Mouse (Mus musculus) CD4-positive, CD25-positive, alpha-beta regulatory T cell, adult 2 months (primary cell): ENCODE measurements around the gene Mta3.

Source experiments
- DNase-seq: peaks from one replicate; pipeline ENCODE4 v3.0.0-alpha.2; 2012; ENCODE audit warnings: low read depth, low spot score

The Mta3 gene

DNA sequence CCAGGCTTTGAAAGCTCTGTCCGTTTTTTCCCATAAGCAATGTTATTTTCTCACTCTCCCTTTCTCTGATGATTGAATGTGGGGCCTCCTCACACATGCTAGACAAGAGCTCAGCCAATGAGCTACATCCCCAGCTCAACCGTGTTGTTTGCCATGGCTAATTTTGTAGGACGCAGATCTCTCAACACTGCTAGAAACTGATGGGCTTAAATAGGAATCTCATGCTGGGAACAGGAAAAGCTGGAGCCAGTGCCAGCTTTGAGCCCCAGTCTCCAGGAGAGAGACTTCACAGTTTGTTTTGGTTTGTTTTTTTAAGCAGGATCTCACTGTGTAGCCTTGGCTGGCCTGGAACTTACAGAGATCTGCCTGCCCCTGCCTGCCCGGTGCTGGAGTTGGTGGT, 53.6 kb downstream of the Mta3 start:
- no peak for DNase-seq

DNA sequence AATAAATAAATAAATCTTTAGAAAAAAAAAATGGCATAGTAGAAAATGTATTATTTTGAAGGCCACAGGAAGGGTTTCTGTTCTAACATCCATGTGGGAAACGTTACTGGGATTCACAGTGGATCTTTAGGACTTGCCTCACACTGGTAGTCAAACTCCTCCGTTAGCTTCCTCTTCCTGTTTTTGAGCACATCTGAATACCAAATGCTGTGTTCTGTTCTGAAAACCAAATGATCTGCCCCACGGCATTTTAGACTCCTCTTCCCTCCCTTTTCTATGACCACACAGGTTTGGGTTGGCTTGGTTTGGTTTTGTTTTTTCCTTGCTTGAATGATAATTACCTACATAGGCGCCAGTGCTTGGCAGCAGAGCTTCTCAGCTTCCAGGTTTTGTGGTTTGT, 58.6 kb downstream of the Mta3 start:
- DNase-seq: no peak

DNA sequence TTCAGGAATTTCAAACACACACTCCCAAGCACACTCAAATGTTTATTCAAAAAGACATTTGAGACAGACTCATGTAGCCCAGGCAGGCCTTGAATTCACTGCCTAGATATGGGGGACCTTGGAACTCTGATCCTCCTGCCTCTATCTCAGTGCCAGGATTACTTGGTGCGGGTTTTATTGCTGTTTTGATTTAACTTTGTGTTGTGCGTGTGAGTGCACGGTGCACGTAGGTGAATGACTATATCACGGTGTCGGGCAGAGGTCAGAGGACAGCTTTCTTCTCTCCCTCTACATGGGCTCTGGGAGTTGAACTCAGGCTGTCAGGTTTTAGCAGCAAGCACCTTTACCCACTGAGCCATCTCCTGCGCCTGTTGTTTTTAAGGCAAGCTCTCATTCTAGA, 61.1 kb downstream of the Mta3 start:
- DNase-seq: no peak

DNA sequence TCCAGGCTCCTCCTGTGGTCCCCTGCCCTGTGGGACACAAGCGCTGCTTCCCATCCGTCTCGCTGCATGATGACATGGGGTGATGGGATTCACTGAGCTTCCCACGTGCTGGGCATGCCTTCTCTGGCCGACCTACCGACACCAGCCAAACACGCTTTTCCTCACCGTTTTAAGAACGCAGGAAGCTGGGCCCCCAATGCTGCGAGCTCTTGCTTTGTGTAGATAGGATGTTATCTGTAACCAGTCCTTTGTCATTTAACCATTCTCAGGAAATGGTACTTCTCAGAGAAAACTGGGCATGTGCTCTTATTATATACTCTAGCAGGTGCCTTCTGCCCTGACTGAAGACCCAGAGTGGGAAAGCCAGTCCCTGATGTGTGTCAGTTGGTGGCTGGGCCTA, 62.3 kb downstream of the Mta3 start:
- DNase-seq: no peak

DNA sequence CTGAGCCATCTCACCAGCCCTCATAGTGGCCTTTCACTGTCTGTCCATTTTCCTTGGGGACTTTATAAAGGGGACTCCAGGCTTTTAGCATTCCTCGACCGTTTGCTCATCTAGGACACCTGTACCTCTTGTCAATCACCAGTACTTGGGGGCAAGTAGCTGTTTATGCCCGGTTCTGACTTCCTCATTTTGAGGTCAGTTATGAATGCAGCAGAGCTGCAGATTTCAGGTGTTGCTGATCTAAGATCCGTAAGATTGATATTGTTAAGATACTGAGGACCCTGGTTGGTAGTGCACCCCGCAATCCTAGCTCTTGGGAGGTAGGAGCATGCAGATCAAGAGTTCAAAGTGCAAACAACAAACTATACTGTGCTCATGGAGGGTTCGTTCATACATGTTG, 64.4 kb downstream of the Mta3 start:
- DNase-seq: no peak

DNA sequence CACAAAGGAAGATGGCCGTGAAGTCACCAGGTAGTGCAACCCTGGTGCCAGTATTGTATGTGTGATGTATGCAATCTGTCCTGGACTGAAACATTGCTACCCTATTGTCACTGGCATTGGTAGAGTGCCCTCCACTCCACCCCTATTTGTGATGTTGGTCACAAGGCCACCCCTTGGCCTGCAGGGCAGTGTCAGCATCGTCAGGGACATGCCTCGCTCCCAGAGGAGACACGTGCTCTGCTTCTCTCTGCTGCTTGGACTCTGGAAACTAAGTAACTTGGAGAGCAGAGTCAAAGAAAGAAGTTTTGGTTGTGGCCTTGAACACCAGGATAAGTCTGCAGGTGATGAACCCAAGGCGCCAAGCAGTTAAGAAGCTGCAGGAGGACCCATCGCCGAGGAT, 65.0 kb downstream of the Mta3 start:
- no peak for DNase-seq

DNA sequence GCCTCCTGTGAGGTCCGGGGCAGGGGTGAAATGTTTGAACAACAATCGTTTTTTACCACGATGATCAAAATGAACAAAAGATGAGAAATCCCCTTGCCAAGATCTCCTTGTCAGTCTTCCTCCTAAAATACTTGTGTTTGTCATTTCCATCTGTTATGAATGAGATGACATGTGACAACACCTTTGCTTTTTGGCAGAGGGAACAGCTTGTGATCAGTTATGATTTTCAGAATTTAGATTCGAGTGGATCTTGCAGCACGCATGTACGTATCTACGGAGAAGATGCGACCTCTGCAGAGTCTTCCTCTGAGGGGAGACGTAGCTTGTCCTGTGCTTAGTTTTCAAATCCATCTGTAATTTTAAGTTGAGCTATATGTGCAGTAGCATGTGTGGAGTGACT, 66.1 kb downstream of the Mta3 start:
- no peak for DNase-seq

DNA sequence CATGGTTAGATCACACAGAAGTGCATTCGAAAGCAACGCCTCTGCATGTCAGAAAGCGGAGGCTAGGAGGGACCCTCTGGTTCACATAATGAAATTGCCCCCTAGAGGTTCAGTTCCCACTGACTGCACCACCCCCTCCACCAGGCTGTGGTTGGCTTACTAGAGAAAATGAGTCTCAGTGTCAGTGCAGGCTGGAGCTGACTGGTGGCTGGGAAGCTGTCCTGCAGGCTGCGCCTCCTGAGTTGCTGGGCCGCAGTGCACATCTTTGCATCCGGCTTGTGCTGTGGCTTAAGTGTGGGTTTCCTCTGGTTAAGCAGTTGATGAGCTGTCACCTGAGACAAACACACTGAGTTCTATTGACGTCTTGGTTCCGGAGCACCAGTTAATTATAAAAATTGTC, 66.7 kb downstream of the Mta3 start:
- peak; percentile 57 for DNase-seq

DNA sequence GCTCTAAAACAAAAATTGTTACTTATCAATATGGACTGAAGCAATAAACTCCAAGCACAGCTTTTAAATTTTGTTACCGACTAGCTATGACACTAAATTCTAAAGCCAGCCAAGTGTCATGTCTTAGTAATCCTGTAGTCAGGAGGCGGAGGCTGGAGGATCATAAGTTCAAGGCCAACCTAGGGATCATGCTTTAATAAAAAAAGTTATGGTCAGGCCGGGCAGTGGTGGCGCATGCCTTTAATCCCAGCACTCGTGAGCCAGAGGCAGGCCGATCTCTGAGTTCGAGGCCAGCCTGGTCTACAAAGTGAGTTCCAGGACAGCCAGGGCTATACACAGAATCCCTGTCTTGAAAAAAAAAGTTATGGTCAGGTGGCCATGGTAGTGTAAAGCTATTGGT, 71.0 kb downstream of the Mta3 start:
- no peak for DNase-seq

DNA sequence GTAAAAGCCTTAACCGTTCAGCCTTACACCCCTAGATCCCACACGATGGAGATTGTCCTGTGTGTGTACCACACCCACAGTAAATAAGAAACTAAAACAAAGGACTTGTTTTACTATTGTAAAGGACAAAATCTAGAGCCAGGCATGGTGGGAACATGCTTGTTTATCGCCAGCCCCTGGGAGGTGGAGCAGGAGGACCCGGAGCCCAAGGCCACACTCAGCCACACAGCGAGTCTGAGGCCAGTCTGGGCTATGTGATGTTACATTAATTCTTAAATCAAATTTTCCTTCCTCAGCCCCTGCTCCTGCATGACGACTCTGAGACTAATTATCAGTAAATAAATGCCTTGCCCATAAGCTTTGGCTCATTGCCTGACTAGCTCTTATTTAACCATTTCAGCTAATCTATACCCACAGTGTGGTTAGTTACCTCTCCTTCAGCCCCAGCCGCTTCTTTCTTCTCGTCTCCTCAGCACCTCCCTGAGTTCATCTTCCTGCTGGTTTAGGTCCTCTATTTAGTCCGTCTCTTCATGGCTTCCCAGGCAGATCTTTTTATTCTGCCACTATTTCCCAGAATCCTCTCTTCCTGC, 71.6 kb downstream of the Mta3 start:
- DNase-seq: no peak

DNA sequence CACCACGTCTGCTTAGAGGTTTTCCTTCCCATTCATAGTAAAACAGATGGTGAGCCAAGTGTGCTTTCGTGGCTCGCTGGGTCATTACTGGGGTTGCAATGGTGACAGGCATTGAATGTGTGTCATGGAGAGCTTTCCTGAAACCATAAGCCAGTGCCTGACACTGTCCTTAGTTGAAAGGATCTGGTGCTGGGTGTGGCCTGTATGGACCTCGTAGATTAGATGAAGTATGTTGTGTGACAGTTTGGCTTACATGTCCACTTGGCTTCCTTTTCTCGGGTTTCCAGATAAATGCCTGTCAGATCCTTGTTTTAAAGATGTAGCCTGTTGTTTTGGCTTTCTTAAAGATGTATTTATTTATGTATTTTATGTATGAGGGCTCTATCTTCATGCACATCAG, 74.3 kb downstream of the Mta3 start:
- DNase-seq: no peak

DNA sequence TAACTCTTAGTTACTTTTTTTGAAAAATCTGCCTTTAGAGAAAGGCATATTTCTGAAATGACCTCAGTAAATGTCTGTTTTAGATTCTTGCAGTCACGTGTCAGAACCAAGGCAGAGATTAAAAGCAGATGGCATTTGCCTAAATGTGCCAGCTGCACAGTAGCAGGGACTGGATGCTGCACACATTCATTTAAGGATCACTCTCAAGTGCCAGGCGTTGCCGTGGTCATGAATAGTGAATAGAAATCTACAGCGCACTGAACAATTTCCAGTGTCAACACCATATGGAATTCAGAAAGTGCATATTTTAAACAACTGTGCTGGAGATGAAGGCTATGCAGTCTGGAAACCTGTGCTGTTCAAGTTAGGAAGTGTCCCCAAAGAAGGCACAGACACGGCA, 76.8 kb downstream of the Mta3 start:
- DNase-seq: no peak

DNA sequence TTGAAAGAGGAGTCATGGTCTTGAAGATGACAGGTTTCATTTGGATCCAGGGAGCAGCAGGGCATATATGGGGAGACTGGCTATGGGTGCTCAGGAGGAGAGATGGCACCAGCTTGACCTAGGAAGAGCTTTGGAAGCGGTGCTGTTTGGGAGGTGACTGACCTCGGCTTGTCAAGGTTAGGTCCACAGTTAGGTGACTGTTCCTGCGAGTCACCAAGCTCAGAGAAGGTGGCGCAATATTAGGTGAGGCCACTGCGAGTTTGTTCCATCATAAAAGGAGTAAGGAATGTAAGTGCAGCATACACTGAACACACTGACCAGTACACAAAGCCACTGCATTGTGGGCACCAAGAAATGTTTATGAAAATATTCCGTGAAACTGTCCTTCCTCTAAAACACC, 80.5 kb downstream of the Mta3 start:
- no peak for DNase-seq

DNA sequence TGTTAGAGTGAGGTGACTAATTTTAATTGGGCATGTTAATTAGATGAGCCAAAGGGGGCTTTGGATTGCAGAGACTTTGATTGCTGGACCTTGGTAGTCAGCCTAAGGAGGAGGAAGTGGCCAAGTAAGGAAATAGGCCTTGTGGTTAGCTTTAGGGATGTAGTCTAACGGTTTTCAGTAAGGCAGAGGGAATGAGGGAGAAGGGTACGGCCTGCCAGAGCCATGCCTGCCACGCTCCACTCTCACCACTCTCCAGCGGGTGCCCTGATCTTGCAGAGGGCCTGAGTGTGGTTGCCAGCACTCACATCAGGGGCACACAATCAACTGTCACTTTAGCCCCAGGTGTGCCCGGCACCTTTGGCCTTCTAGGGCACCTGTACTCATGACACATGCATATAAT, 84.2 kb downstream of the Mta3 start:
- DNase-seq: no peak

DNA sequence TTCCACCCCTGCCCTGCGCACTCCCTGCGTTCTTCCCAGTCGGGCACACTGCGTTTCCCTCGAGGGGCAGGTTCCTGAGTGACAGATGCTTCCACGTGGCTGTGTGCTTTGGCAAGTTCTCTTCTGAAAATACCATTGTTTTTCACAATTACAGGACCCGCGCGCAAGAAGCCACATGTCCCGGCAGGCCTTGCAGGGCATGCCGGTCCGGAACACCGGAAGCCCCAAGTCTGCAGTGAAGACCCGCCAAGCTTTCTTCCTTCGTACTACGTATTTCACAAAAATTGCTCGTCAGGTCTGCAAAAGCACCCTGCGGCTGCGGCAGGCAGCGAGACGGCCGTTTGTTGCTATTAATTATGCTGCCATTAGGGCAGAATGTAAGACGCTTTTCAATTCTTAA, 86.4 kb downstream of the Mta3 start:
- no peak for DNase-seq

DNA sequence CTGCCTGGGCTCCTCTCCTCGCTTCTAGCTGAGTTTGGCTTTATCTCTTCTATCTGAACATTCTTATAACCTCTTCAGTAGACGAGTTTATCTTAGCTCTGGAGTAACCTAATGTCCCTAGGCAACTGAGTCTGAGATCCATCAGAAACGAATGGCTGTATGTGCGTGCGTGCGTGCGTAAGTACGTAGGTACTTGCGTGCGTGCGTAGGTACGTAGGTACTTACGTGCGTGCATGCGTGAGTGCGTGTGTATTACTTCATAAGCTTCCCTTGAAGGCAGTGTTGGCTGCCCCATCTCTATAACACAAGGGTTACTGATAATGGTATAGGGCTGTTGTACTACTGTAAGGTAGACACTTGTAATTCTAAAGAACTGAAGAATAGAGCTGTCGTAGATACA, 89.2 kb downstream of the Mta3 start:
- no peak for DNase-seq

DNA sequence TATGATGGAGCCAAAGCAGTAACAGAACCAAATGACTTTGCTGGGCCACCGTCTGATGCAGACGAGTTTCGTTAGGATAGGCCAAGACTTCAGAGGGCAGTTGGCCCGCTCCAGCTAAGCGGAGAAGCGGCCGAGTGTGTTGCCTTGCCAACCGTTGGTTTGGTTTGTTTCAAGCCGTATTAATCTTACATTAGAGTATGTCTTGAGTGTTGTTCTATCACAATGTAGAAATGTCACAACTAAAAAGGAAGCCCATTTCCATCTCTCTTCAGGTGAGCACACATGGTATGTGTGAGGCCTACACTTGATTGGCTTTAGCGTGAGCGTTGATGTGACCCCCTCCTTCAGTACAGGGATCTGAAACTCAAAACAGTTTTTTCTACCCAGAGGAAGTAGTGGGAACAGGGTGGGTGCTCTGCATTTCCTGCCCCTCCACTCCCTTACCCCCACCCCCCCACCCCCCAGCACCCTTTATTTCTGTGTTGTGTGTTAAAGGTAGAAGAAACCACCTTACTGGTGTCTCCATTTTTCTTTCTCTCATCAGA, 93.6 kb downstream of the Mta3 start:
- no peak for DNase-seq

DNA sequence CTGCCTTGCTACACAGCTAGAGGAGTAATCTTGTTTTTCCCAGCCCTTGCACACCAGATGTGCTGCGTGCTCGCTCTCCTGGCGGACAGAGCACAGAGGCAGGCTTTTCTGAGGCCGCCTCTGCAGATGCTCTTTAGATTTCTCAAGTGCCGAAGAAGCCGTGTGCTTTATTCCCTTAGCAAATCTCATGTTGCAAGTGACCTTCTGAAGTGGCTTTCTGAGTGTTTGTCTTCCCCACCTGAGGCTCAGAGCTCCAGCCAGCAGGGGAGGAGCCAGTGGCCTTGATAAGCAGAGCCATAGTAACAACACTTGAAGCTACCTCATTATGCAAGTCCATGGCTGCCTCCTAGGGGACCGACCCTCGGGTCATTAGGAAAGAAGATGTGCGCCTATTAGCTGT, 98.0 kb downstream of the Mta3 start:
- no peak for DNase-seq

DNA sequence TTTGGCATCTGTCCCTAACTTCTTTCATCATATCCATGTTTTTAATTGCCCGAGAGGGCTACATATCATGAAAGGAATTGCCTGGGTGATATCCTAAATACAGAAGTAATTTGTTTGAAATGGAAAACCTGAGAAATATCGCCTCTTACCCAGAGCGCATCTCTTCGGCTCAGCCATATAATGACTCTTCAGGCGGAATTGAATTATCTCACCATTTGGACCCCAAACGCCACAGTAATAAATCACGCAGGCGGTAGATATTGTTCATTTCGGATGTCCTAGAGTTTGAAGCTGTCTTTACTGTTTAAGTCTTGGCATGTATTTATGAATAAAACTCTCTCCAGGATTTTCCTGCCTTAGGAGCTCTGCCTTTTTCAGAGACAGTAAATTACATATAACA, 99.1 kb downstream of the Mta3 start:
- DNase-seq: no peak

DNA sequence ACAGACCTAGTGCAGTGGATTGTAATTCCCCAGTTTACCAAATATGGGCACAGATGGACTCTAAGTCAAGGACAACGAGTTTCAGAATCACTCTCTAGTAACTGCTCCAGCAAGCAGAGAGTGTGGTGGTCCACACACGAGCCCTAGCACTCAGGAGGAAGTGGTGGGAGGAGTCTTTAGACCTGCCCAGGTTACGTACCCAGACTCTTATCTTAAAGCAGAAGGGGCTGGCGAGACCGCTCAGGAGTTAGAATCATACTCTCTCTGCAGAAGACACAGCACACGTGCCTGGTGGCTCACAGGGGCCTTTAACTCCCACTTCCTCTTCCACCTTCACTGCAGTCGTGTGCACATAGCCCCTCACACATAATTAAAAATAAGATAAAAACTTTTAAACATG, 101.4 kb downstream of the Mta3 start:
- DNase-seq: no peak

DNA sequence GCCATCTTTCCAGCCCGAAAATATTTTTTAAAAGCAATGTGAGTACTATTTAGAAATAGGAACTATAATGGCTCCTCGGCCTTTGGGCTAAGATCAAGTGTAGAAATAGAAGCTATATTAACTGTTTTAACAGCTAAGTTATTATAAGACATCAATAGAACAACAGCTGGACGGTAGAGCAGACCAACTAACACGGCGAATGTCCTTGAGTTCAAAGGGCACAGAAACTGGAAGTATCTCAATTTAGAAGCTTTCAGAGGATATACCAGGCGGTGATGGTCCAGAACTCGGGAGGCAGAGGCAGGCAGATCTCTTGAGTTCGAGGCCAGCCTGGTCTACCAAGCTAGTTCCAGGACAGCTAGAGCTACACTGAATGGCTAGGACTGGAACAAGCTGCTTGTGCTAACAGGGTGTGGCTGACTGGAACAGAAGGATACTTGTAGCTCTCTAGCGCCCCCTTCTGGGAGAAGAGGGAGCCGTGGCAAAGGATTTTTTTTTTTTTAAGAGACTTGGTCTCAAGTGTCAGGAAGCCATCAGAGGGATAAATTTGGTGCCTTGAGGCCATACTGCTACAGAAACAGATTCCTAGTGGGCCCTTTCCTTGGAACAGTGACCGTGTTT, 101.9 kb downstream of the Mta3 start:
- peak; percentile 83 for DNase-seq

DNA sequence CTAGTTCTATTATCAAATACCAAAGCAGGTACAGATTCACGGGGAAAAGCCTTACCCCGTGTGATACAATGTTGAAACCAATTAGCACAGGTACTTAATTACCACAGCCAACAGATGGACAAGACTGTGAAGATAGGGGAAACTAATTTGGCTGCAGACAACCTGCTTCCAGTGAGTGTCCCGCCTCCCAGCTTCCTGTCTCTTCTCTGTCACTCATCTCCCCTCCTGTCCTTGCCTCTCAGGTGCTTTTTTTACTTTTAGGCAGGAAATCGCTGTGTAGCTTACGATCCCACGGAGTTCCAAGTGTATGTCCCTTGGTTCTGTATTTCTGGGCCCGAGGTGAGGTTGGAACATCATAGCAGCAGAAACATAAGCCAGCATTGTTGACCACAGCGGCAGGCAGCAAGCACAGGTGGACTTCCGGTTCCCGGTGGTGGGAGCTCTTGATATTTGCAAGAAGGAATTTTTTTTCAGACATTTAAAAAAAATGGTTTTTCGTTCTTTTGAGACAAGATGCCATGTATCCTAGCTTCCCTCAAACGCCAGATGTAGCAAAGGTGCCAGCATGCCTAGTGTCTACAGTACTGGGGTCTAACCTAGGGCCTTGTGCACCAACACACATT, 102.6 kb downstream of the Mta3 start:
- no peak for DNase-seq

DNA sequence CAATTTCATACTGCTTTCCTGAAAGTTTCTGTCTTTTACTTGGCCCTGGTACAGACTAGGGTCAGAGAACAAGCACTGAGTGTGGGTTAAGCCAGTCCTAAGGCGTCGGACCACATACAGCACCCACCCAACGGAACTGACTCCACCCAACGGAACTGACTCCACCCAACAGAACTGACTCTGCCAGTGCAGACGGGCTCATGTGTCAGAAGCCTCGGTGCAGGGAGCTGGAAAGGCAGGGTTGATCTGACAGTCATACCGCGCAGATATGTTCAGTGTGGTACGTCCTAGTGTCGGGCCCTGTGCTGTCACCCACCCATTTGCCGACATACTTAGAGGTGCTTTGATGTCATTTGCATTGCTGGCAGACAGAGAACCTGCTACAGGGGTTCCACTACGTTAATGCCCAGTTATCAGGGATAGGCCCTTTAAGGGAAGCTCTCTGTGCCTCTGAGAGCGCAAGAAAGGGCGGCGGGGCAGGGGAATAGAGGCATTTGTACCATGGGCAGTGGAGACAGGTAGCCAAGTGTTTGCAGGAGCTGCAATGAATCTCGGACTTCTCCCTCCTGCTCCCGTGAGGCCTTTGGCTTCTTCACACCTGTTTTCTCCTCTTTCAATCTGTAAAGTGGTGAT, 103.3 kb downstream of the Mta3 start:
- DNase-seq: no peak
